Mouse (Mus musculus): Measurements from ENCODE around the gene Dnajc6.

GRCm38 (mm10) chr4:101552372-101552771 lies 55.9 kb downstream of the Dnajc6 start:
- TF ChIP-seq POLR2A (IDR thresholded peaks at IDR 0.05; ENCODE audit: low read depth, low read length) = no peak
- TF ChIP-seq CTCF (IDR thresholded peaks at IDR 0.05; ENCODE audit: extremely low read depth, insufficient read length, insufficient replicate concordance, low read depth, low read length) = no peak
